In the genomic region with DNA sequence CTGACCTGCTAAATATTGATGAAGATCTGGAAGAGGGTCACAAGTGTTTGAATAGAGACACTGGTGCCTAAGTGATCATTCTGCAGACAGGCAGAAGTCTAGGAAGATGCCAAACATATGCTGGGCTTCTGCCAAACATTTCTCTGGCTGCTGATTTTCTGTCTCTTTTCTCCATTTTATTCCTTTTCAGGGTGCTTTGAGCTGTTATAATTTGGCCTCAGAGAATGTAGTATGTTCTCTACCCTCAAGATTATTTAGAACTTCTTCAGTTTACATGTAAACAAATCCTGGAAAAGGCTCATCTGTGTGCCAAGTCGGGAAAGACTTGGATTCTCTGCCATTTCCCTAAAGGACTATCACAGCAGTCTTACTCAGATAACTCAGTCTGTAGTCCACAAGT, we compare ENCODE assay signal across 25 mouse cellular contexts.
DNase-seq lines count a peak whose midpoint lies in the region; ATAC-seq and TF ChIP-seq lines count a peak whose summit lies in the region.
"Had no signal": no experiment of that assay in that cellular context is flagged by ENCODE, and none has a peak within 500 bp of the region (broad histone marks: within the 10 kb centered on the region; RNA-seq: fewer than 3 reads in every experiment).

No protein-coding gene starts in this region.

- no peak overlapping the region for H3K27ac ChIP-seq in forebrain, embryonic 15.5 days (replicated peaks)
- H3K27ac ChIP-seq in forebrain, embryonic 11.5 days (ENCODE audit: low read depth, low read length) = no peak overlapping the region
- no peak overlapping the region for H3K27ac ChIP-seq in liver, adult 2 months (replicated peaks; ENCODE audit: insufficient read depth, low read depth, low read length)
- H3K27ac ChIP-seq: embryonic facial prominence, embryonic 10.5 days; heart, embryonic 13.5 days; hindbrain, embryonic 12.5 days; kidney, embryonic 15.5 days; neural tube, embryonic 13.5 days had no signal

- H3K79me2 ChIP-seq in liver, adult 2 months (ENCODE audit: control insufficient read depth, insufficient read depth, low read length) = no peaks in the 10 kb centered on the region

- no peaks in the 10 kb centered on the region for H3K9me3 ChIP-seq in forebrain, embryonic 15.5 days
- no peaks in the 10 kb centered on the region for H3K9me3 ChIP-seq in forebrain, embryonic 11.5 days (ENCODE audit: control insufficient read depth, low read length)
- H3K9me3 ChIP-seq: embryonic facial prominence, embryonic 10.5 days; heart, embryonic 13.5 days; hindbrain, embryonic 12.5 days; kidney, embryonic 15.5 days; neural tube, embryonic 13.5 days had no signal

- no peak for DNase-seq in forebrain, embryonic 11.5 days (ENCODE audit: low spot score)
- DNase-seq in liver, adult 2 months (ENCODE audit: extremely low read depth, low read depth, low spot score) = peak; percentile 14
- DNase-seq in liver = no peak
- DNase-seq in brain, adult 2 months (ENCODE audit: low read depth, low spot score) = peak; percentile 20
- DNase-seq in lung, postnatal 14 days = peak; percentile 17
- DNase-seq in right cerebral cortex, adult 2 months (ENCODE audit: low spot score in 2 of 2) = no peak
- DNase-seq: adrenal gland, adult 2 months; cerebellum, adult 2 months; gastrocnemius, postnatal 14 days; heart, adult 11 months; heart, postnatal 14 days; kidney, adult 11 months; kidney, postnatal 36 days; layer of hippocampus, postnatal 36 days; liver, postnatal 0 days; midbrain, embryonic 14.5 days; retina, postnatal 1 day had no signal

- WGBS in forebrain, embryonic 15.5 days = 56% methylated on average over 1 of the region's 1 CpGs
- 85% methylated on average over 1 of the region's 1 CpGs for WGBS in forebrain, embryonic 11.5 days
- 68% methylated on average over 1 of the region's 1 CpGs for WGBS in liver, adult 2 months

- H3K4me3 ChIP-seq in forebrain, embryonic 15.5 days = no peak overlapping the region
- no peak overlapping the region for H3K4me3 ChIP-seq in forebrain, embryonic 11.5 days (ENCODE audit: low read depth, low read length)
- H3K4me3 ChIP-seq in liver, adult 2 months (ENCODE audit: insufficient read depth, low read depth, low read length) = no peak overlapping the region
- H3K4me3 ChIP-seq: embryonic facial prominence, embryonic 10.5 days; heart, embryonic 13.5 days; hindbrain, embryonic 12.5 days; kidney, embryonic 15.5 days; myocyte; neural tube, embryonic 13.5 days had no signal

- H3K4me2 ChIP-seq in forebrain, embryonic 15.5 days (replicated peaks) = no peak overlapping the region
- H3K4me2 ChIP-seq in forebrain, embryonic 11.5 days (ENCODE audit: low read depth, low read length, severe bottlenecking) = no peak overlapping the region
- H3K4me2 ChIP-seq: heart, embryonic 13.5 days; hindbrain, embryonic 12.5 days; kidney, embryonic 15.5 days; liver, embryonic 11.5 days; neural tube, embryonic 13.5 days had no signal

- TF ChIP-seq POLR2A in liver, adult 2 months (IDR thresholded peaks at IDR 0.05; ENCODE audit: extremely low read depth, insufficient read depth, low read length) = no peak

- H3K4me1 ChIP-seq in forebrain, embryonic 15.5 days = peaks cover 12% of the 10 kb centered on the region
- H3K4me1 ChIP-seq in forebrain, embryonic 11.5 days (replicated peaks; ENCODE audit: control insufficient read depth, insufficient read depth, low read length) = no peaks in the 10 kb centered on the region
- H3K4me1 ChIP-seq in liver, adult 2 months (ENCODE audit: control insufficient read depth, insufficient read depth, low read length) = no peaks in the 10 kb centered on the region
- H3K4me1 ChIP-seq: embryonic facial prominence, embryonic 10.5 days; hindbrain, embryonic 12.5 days; kidney, embryonic 15.5 days; neural tube, embryonic 13.5 days had no signal

- H3K9ac ChIP-seq in forebrain, embryonic 15.5 days (replicated peaks) = no peak overlapping the region
- no peak overlapping the region for H3K9ac ChIP-seq in forebrain, embryonic 11.5 days (ENCODE audit: low read length)
- H3K9ac ChIP-seq in liver, adult 2 months (ENCODE audit: low read depth, low read length) = no peak overlapping the region
- H3K9ac ChIP-seq: heart, embryonic 13.5 days; hindbrain, embryonic 12.5 days; kidney, embryonic 15.5 days; liver, postnatal 0 days; neural tube, embryonic 13.5 days had no signal

- no peak for TF ChIP-seq CTCF in liver, adult 2 months (IDR thresholded peaks at IDR 0.05; ENCODE audit: low read depth, low read length)

- 0 out of 2 replicates have a peak, but pooled peaks have one; percentile 23 for ATAC-seq in forebrain, embryonic 15.5 days (replicated peaks)
- ATAC-seq in forebrain, embryonic 11.5 days (replicated peaks; ENCODE audit: low FRiP score) = no peak
- ATAC-seq: liver, postnatal 0 days had no signal

- H3K36me3 ChIP-seq in forebrain, embryonic 15.5 days = no peaks in the 10 kb centered on the region
- H3K36me3 ChIP-seq in forebrain, embryonic 11.5 days (ENCODE audit: control insufficient read depth, insufficient read depth, low read length) = no peaks in the 10 kb centered on the region
- no peaks in the 10 kb centered on the region for H3K36me3 ChIP-seq in liver, adult 2 months (ENCODE audit: control insufficient read depth, insufficient read depth, low read length)
- H3K36me3 ChIP-seq: embryonic facial prominence, embryonic 10.5 days; heart, embryonic 13.5 days; hindbrain, embryonic 12.5 days; kidney, embryonic 15.5 days; neural tube, embryonic 13.5 days had no signal

- H3K27me3 ChIP-seq in forebrain, embryonic 15.5 days = no peaks in the 10 kb centered on the region
- no peaks in the 10 kb centered on the region for H3K27me3 ChIP-seq in forebrain, embryonic 11.5 days (ENCODE audit: control insufficient read depth, insufficient read depth, low read length)
- no peaks in the 10 kb centered on the region for H3K27me3 ChIP-seq in liver, adult 2 months (ENCODE audit: control insufficient read depth, insufficient read depth, low read length)
- H3K27me3 ChIP-seq: heart, embryonic 13.5 days; kidney, embryonic 15.5 days; neural tube, embryonic 13.5 days had no signal

Comparison
In these comparisons a context has a peak if more than half of its experiments do, and no peak if none do; other contexts are left out.
1. DNase-seq: peak in liver, adult 2 months (single experiment), brain, adult 2 months (single experiment) and lung, postnatal 14 days (single experiment); none in forebrain, embryonic 11.5 days (single experiment), liver (single experiment) and right cerebral cortex, adult 2 months (0 of 2).